Mouse (Mus musculus) NIH3T3 (cell line): ENCODE results near the gene 9130213A22Rik.

Source experiments
- DNase-seq: peaks from one replicate; pipeline ENCODE4 v3.0.0-alpha.2; 2012; ENCODE audit warnings: low read depth

9130213A22Rik gene

GRCm38 (mm10) chr11:69106842-69107241 is 15.5 kb downstream of the 9130213A22Rik start:
- DNase-seq: no peak

GRCm38 (mm10) chr11:69106299-69106698 is 16.1 kb downstream of the 9130213A22Rik start:
- no peak for DNase-seq

GRCm38 (mm10) chr11:69105796-69106195 is 16.6 kb downstream of the 9130213A22Rik start:
- no peak for DNase-seq

DNA sequence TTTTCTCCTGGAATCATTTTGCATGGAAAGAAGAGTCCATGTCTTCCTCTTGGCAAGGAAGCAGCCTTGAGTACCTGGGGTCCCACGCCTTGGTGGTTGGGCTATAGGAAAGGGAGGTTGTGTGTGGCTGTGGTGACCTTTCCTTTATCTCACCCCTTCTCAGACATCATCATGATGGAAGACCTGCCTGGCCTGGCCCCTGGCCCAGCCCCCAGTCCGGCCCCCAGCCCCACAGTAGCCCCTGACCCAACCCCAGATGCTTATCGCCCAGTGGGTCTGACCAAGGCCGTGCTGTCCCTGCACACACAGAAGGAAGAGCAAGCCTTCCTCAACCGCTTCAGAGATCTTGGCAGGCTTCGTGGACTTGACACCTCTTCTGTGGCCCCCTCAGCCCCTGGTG is 17.2 kb downstream of the 9130213A22Rik start:
- DNase-seq: no peak

- DNase-seq: no peak
These were observed 17.9 kb downstream of the 9130213A22Rik start for GRCm38 (mm10) chr11:69104487-69104886.

- DNase-seq: no peak
These were observed 18.6 kb downstream of the 9130213A22Rik start for GRCm38 (mm10) chr11:69103531-69104435.

DNA sequence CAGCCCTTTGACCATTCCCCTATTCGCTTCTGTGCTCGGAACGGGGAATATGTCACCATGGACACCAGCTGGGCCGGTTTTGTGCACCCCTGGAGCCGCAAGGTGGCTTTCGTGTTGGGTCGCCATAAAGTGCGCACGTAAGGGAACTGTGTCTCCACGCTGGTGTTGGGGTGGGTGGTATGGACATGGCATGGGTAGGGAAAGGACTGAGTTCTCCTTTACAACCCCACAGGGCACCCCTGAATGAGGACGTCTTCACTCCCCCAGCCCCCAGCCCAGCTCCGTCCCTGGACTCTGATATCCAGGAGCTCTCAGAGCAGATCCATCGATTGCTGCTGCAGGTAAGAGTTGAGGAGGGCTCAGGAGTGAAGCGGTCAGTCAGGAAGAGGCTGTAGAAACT is 19.3 kb downstream of the 9130213A22Rik start:
- no peak for DNase-seq

DNA sequence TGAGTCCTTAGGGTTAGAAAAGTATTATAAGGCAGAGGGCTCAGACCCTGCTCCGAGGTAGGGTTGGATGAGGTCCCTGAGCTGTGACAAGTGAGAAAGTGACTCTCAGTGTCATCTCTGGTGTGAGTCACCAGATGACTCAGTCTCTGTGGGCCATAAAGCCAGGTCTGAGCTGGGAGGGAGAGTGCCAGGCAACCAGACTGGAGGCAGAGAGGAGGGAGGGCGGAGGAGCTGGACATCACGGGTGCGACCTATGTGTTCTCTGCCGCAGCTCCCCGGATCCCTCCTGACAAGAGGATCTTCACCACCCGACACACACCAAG is 20.0 kb downstream of the 9130213A22Rik start:
- no peak for DNase-seq

GRCm38 (mm10) chr11:69101604-69102402 is 20.6 kb downstream of the 9130213A22Rik start:
- DNase-seq: no peak

- DNase-seq: no peak
These were observed 21.6 kb downstream of the 9130213A22Rik start for GRCm38 (mm10) chr11:69100639-69101360.

- peak; percentile 97 for DNase-seq
These were observed 22.5 kb downstream of the 9130213A22Rik start for GRCm38 (mm10) chr11:69099915-69100345.

- peak; percentile 74 for DNase-seq
These were observed 23.0 kb downstream of the 9130213A22Rik start for GRCm38 (mm10) chr11:69099177-69099914.

GRCm38 (mm10) chr11:69098762-69099091 is 23.7 kb downstream of the 9130213A22Rik start:
- peak; percentile 99 for DNase-seq

DNA sequence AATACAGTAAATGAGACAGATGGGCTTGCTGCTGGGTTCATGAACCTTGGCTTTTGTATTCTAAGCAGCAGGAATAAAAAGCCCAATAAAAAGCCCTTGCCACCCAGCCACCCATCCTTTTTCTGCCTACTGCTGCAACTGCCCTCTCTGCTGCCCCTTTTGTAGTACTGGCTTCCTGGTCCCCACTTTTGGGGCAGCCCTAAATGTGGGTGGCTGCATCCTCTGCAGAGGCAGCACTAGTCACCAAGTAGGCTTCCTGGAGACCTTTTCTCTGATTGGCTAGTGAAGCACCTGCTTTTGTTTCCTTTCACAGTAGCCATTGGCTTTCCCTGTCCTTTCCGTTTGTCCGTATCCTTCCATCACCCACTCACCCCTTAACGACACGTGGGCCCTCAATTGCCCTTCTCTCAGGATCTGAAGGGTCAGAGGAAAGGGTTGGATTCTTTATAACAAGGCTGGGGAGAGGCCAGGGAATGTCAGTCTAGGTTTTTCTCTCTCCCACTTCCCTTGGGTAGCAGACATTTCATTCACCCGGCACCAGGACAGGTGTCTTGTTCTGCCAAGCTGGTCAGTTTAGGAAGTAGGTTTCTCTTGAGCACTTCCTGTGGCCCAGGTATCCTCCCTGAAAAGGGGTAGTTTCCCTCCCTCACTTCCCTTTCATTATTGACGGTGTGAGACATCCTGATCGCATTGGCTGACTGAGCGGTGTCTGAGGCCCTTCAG is 24.2 kb downstream of the 9130213A22Rik start:
- DNase-seq: no peak

DNA sequence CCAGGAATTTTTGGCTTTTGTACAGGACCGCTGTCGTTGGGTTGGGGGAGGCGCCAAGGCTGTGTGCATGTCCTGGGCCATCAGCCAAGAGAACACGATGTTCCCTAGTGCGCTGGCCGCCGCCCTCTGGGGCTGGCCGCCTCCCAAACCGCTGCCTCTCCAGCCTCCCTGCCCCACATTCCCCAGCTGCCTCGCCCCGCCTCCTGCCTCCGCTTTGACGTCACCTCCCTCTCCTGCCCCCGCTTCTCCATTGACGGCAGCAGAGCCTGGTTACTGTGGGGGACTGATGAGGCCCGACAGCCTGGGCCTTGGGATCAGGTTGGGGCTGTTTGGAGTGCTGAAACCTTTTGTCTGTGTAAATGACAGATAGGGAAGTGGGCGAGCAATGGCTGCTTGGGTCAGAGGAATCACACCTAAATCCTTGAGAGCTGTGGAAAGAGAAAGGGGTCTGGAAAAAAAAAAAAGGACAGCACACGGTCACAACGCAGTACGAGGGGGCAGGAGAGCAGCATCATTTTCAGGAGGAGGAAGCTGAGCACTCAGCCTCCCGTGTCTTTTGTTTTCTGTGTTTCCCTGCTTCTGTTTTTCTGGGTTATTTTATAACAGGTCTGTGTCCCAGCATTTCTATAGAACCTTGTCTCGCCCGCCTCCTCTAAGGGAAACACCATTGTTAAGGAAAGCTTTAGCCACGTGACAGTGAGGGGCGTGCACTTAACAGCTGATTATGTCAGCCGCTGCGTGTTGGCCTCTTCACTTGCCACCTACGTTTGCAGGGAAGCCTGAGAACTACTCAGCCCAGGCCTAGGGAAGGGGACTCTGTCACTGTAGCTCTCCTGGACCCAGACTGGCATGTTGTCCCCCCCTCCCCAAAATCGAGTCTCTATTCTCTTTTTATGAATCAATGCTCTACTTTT is 25.1 kb downstream of the 9130213A22Rik start:
- DNase-seq: peak; percentile 100

- DNase-seq: peak; percentile 93
These were observed 25.9 kb downstream of the 9130213A22Rik start for GRCm38 (mm10) chr11:69096360-69096986.

GRCm38 (mm10) chr11:69095511-69096231 is 26.7 kb downstream of the 9130213A22Rik start:
- peak; percentile 47 for DNase-seq

GRCm38 (mm10) chr11:69094697-69095429 is 27.5 kb downstream of the 9130213A22Rik start, which contains the start of gene Per1:
Gene Per1 (plus strand): TSS chr11:69095217.
- DNase-seq: peak; percentile 99
